Mouse (Mus musculus) thymus, adult 2 months (tissue): Measurements from ENCODE around the gene Zfp319. TPM values are rescaled to one million over a fixed set of nuclear protein-coding genes. Genes with fewer than 3 reads are reported as not detected.

ENCODE experiments used
- DNase-seq: peaks from one replicate; pipeline ENCODE4 v3.0.0; 2021
- H3K27ac ChIP-seq: fragments of 200-500 bp; 2 replicates; pipeline ENCODE4 v1.5.1; 2012; ENCODE audit warnings: low read length, control low read depth; ENCODE audit not compliant: control insufficient read depth, insufficient read depth
- H3K27me3 ChIP-seq: fragments of 200-500 bp; 2 replicates; pipeline ENCODE4 v1.6.1; 2012; ENCODE audit warnings: mild to moderate bottlenecking, low read length, moderate library complexity, mixed read lengths; ENCODE audit not compliant: control insufficient read depth, insufficient read depth
- H3K36me3 ChIP-seq: fragments of 200-500 bp; 2 replicates; pipeline ENCODE4 v1.6.1; 2012; ENCODE audit warnings: mild to moderate bottlenecking, low read length, moderate library complexity; ENCODE audit not compliant: control insufficient read depth, insufficient read depth
- H3K4me1 ChIP-seq: fragments of 200-500 bp; replicated peaks from 2 replicates; pipeline ENCODE4 v1.6.1; 2012; ENCODE audit warnings: low read length; ENCODE audit not compliant: control insufficient read depth, insufficient read depth
- H3K4me3 ChIP-seq: fragments of 200-500 bp; 2 replicates; pipeline ENCODE4 v1.5.1; 2012; ENCODE audit warnings: mild to moderate bottlenecking, low read length, control low read depth, moderate library complexity; ENCODE audit not compliant: control insufficient read depth, insufficient read depth
- CTCF ChIP-seq: fragments of 200-500 bp; IDR thresholded peaks from 2 replicates; pipeline ENCODE4 v1.5.1; 2012; ENCODE audit warnings: mild to moderate bottlenecking, control low read depth, low read length, moderate library complexity, borderline replicate concordance; ENCODE audit not compliant: control insufficient read depth, poor library complexity, insufficient read depth; ENCODE audit errors: extremely low read depth
- POLR2A ChIP-seq: fragments of 200-500 bp; IDR thresholded peaks from 2 replicates; pipeline ENCODE4 v1.6.1; 2012; ENCODE audit warnings: mild to moderate bottlenecking, low read length, control low read depth, moderate library complexity; ENCODE audit not compliant: control insufficient read depth, poor library complexity, insufficient read depth; ENCODE audit errors: extremely low read depth
- WGBS: fragments of 180-500 bp; shearing (Covaris S2); methylation state at CpG from one replicate; pipeline ENCODE4 v1.1.7; 2018; 5-methylcytosine and 5-hydroxymethylcytosine counted together
- polyA plus RNA-seq: library from polyadenylated mRNA; depleted of rRNA; stranded (reverse); fragments of >200 nt; gene quantifications from 2 replicates; pipeline ENCODE4 v1.2.3, GENCODE M21; 2012

Zfp319 gene
- polyA plus RNA-seq, 1 experiment = 30.7 TPM

DNA sequence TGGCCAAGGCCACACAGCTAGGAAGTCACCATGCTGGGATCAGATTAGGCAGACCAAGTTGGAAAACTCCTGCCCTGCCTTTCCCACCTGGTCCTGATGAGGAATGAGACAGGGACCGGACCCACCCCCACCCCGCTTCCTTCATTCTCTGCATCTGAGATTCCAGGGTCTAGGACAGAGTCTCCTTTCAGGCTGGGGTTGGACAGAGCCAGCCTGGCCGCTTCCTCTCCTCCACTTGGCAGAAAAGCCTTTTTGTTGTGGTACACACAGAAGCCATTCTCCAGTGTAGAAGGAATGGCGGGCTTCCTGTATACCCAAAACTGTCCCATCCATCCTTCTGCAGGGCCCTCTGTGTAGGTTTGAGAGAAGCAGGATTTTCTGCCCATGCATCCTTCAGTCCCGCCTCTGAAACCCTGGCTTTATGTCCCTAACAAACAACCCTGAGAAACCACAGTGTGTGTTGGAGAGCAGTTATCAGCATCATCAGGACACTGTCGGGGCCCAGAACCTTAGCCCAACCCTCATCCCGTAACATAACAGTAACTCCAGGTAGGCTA lies 43.7 kb upstream of the Zfp319 start:
- DNase-seq = no peak
- Histone ChIP-seq H3K36me3 (no peaks in the 10 kb centered on the region), H3K4me3 (no peak overlapping the region), H3K4me1 (peaks cover 5% of the 10 kb centered on the region), H3K27me3 (no peaks in the 10 kb centered on the region), H3K27ac (no peak overlapping the region)
- WGBS = 88% methylated on average over 7 of the region's 7 CpGs
- TF ChIP-seq CTCF (no peak), POLR2A (no peak)

DNA sequence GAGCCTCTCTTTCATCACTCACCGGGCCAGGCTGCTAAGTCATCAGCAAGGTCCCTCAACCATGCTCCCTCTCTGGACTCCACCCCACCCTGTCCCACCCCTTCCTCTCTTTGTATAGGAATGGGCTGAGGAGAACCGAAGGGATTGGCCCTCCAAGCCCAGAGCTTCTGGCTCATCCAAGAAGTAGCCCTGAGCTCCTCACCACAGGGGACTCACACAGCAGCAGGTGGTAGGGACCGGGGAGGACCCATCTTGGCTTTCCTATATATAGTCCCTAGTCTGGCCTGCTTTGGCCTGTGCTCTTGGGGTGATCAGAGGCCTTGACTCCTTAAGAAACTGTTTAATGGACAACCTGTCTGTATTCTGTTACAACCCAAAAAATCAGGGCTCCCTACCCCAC lies 42.7 kb upstream of the Zfp319 start:
- no peaks in the 10 kb centered on the region for H3K36me3 ChIP-seq
- DNase-seq = no peak
- TF ChIP-seq POLR2A = no peak
- TF ChIP-seq CTCF = no peak
- H3K4me1 ChIP-seq = peaks cover 13% of the 10 kb centered on the region
- 80% methylated on average over 3 of the region's 3 CpGs for WGBS
- no peak overlapping the region for H3K4me3 ChIP-seq
- H3K27me3 ChIP-seq = no peaks in the 10 kb centered on the region
- no peak overlapping the region for H3K27ac ChIP-seq

DNA sequence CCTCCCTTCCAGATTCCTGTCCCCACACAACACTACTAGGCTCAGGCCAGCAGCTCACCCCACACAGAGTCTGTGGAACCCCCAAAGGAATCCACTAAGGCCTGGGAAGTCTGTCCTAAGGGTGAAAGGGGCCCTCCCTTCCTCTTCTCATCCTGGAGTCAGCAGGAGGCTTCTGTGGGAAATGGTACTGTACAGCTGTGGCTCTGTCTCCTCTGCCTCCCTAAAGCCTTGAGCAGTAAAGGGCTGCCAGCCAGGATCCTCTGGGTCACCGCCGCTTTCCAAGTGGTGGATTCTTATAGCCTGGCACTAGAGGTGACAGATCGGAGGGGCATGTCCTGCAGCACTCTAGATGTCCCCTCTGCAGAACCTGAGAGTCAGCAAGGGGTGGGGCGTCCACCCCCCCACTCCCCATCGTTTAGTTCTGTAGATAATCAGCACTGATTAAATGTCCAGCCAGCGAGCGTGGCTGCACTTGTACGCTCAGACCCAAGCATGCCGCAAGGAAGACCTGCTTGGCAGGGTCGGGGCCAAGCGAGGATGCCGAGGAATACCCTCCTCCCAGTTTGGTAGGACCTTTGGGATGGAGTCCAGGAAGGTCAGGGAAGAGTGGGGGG lies 41.7 kb upstream of the Zfp319 start:
- Histone ChIP-seq H3K4me1 (peaks cover 19% of the 10 kb centered on the region), H3K27me3 (no peaks in the 10 kb centered on the region), H3K27ac (no peak overlapping the region), H3K4me3 (no peak overlapping the region), H3K36me3 (no peaks in the 10 kb centered on the region)
- TF ChIP-seq POLR2A (no peak), CTCF (no peak)
- DNase-seq = no peak
- WGBS = 92% methylated on average over 12 of the region's 12 CpGs

DNA sequence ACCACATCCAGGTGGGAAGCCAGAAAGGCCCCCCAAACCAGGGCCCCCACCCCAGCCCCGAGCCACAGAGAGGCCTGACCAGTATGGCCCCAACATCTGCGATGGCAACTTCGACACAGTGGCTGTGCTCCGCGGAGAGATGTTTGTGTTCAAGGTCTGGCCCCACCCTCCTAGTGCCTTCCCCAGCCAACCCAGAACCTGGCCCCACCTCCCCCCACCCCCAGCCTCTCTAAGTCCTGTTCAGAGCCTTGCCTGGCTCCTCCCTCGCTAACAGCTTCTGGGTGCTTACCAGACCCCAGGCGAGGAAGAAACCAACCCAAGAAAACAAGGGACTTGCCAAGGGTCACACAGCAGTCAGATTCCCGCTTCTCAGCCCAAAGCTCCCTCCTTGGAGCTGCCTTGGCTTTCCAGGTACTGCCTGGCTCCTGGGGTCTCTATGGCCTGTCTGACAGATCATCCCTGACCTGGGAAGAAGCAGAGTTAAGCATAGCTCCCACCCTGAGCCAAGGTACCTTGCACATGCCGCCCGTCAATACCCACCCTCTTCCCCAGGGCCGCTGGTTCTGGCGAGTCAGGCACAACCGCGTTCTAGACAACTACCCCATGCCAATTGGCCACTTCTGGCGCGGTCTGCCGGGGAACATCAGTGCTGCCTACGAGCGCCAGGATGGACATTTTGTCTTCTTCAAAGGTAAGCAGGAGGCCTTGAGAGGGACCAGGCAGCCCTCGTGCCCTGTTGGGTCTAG lies 38.0 kb upstream of the Zfp319 start:
- peaks cover 19% of the 10 kb centered on the region for H3K4me1 ChIP-seq
- 34% methylated on average over 20 of the region's 20 CpGs for WGBS
- peak; percentile 51; the same call in 1 of the 2 replicates for TF ChIP-seq POLR2A
- peak; percentile 13; the same call in 1 of the 2 replicates for TF ChIP-seq CTCF
- peak overlapping the region; percentile 60 for H3K27ac ChIP-seq
- no peaks in the 10 kb centered on the region for H3K27me3 ChIP-seq
- DNase-seq = peak; percentile 67
- no peaks in the 10 kb centered on the region for H3K36me3 ChIP-seq
- H3K4me3 ChIP-seq = peak overlapping the region; percentile 57

DNA sequence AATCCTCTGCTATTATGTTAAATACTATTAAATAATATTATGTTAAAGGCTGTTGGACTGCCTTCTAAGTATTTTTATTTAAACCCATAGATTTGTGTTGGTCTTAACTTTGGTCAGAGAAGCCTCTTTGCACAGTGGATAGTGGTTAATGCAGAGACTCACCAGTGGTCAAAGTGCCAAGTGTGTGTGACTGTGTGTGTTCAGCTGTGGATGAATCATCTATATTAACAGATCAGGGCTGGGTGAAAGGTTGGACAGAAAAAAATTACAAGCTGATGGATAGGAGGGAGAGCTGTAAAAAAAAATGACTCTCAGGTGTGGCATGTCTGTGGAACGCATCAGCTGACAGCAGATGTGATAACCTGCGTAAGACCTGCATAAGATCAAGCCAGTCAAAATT lies 32.1 kb upstream of the Zfp319 start:
- H3K27me3 ChIP-seq = no peaks in the 10 kb centered on the region
- 0 out of 2 replicates have a peak, but pooled peaks cover under 1% of the 10 kb centered on the region for H3K4me1 ChIP-seq
- TF ChIP-seq CTCF = no peak
- no peak for TF ChIP-seq POLR2A
- H3K4me3 ChIP-seq = no peak overlapping the region
- DNase-seq = no peak
- H3K27ac ChIP-seq = no peak overlapping the region
- no peaks in the 10 kb centered on the region for H3K36me3 ChIP-seq
- WGBS = 95% methylated on average over 2 of the region's 2 CpGs

DNA sequence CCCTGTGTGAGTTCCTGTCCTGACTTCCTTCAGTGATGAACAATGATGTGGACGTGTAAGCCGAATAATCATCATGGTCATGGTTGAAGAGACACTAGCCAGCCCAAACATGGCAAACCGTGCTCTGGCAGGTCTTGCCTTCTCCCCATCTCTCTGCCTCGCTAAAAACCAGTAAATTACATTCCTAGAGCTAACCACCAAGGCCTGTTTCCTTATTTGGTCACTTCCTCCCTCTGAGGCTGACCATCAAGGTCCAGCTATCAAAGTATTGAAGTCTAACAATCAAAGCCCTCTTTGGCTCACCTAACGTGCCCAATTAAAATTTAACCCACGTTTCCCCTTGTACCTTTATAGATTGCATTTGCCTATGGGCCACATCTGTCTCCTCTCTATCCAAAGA lies 30.5 kb upstream of the Zfp319 start:
- TF ChIP-seq CTCF (no peak), POLR2A (no peak)
- Histone ChIP-seq H3K4me1 (no peaks in the 10 kb centered on the region), H3K36me3 (no peaks in the 10 kb centered on the region), H3K27me3 (no peaks in the 10 kb centered on the region), H3K27ac (no peak overlapping the region), H3K4me3 (no peak overlapping the region)
- WGBS = 88% methylated on average over 6 of the region's 6 CpGs
- DNase-seq = no peak

DNA sequence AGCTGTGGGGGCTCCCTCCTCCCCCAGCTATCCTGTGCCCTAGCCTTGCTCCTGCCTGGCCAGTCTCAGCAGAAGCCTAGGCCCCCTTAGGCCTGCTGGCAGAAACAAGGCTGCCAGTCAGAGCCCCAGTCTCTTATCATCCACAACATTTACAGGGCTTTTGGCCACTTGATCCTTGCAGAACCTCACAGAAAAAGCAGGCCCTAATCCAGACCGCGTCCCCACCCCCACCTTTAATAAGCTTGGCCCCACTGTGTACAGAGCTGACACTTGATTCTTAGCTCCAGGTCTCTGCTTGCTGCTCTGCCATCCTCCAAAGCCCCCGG lies 29.2 kb upstream of the Zfp319 start:
- Histone ChIP-seq H3K36me3 (no peaks in the 10 kb centered on the region), H3K27ac (no peak overlapping the region), H3K4me3 (no peak overlapping the region), H3K4me1 (no peaks in the 10 kb centered on the region), H3K27me3 (no peaks in the 10 kb centered on the region)
- TF ChIP-seq POLR2A (no peak), CTCF (no peak)
- 94% methylated on average over 3 of the region's 3 CpGs for WGBS
- no peak for DNase-seq
